ENCODE assay signal across 11 mouse cellular contexts in the genomic region with DNA sequence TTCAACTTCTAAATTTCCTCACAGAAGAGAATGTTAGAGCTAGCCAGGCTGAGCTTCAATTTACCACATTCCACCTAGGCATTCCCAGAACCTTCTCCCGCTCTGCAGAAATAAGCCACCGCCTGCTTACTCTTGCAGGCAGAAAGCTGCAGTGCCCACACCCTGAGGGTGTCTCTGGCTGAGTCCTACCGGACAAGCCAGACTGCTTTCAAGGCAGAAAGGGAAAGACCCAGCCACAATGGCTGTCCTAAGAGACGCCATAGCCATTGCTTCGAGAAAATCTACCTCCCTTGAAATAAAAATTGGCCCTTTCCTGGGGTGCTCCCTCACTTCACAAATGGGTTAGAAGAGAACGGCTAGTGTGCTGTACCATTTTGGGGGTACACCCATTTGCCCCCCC.
DNase-seq lines count a peak whose midpoint lies in the region; ATAC-seq and TF ChIP-seq lines count a peak whose summit lies in the region.
"Had no signal": no experiment of that assay in that cellular context is flagged by ENCODE, and none has a peak within 500 bp of the region (broad histone marks: within the 10 kb centered on the region; RNA-seq: fewer than 3 reads in every experiment).

No protein-coding gene starts in this region.

- H3K27me3 ChIP-seq in cerebellum, adult 2 months (ENCODE audit: control insufficient read depth, insufficient read depth, low read length), result no peaks in the 10 kb centered on the region; the same call in 1 of the 2 replicates
- peaks cover 98% of the 10 kb centered on the region for H3K27me3 ChIP-seq in forebrain, embryonic 10.5 days (ENCODE audit: poor library complexity, severe bottlenecking)
- no peaks in the 10 kb centered on the region for H3K27me3 ChIP-seq in hindbrain, embryonic 15.5 days
- H3K27me3 ChIP-seq in neural tube, embryonic 14.5 days (ENCODE audit: control insufficient read depth, insufficient read depth, low read length), result no peaks in the 10 kb centered on the region

- no peak for ATAC-seq in cerebellum, adult (ENCODE audit: insufficient number of reproducible peaks, low FRiP score, low TSS enrichment)
- no peak for ATAC-seq in hindbrain, embryonic 15.5 days (ENCODE audit: low FRiP score, low read depth)
- no peak for ATAC-seq in neural tube, embryonic 14.5 days (ENCODE audit: low read depth)
- ATAC-seq in erythroblast, adult 5-6 weeks (replicated peaks; ENCODE audit: low FRiP score, poor library complexity, severe bottlenecking), result no peak

- no peaks in the 10 kb centered on the region for H3K36me3 ChIP-seq in forebrain, embryonic 10.5 days (replicated peaks)
- no peaks in the 10 kb centered on the region; the same call in 1 of the 2 replicates for H3K36me3 ChIP-seq in hindbrain, embryonic 15.5 days
- H3K36me3 ChIP-seq in neural tube, embryonic 14.5 days (ENCODE audit: control insufficient read depth, insufficient read depth, low read length), result peaks cover 19% of the 10 kb centered on the region
- H3K36me3 ChIP-seq: kidney, embryonic 15.5 days had no signal

- H3K9me3 ChIP-seq in forebrain, embryonic 10.5 days, result no peaks in the 10 kb centered on the region
- no peaks in the 10 kb centered on the region for H3K9me3 ChIP-seq in hindbrain, embryonic 15.5 days
- no peaks in the 10 kb centered on the region for H3K9me3 ChIP-seq in neural tube, embryonic 14.5 days (ENCODE audit: control insufficient read depth, low read length)
- H3K9me3 ChIP-seq: kidney, embryonic 15.5 days had no signal

- 8% methylated on average over 6 of the region's 6 CpGs for WGBS in cerebellum, adult 2 months
- 48% methylated on average over 6 of the region's 6 CpGs for WGBS in forebrain, embryonic 10.5 days
- WGBS in hindbrain, embryonic 15.5 days, result 30% methylated on average over 6 of the region's 6 CpGs
- WGBS in neural tube, embryonic 14.5 days, result 33% methylated on average over 6 of the region's 6 CpGs

- peak overlapping the region; percentile 73 for H3K27ac ChIP-seq in cerebellum, adult 2 months (ENCODE audit: insufficient read depth, low read length)
- no peak overlapping the region for H3K27ac ChIP-seq in forebrain, embryonic 10.5 days
- H3K27ac ChIP-seq in hindbrain, embryonic 15.5 days (replicated peaks), result peak overlapping the region; percentile 100
- H3K27ac ChIP-seq in neural tube, embryonic 14.5 days (ENCODE audit: low read depth, low read length), result peak overlapping the region; percentile 100
- H3K27ac ChIP-seq: kidney, embryonic 15.5 days; macrophage had no signal

- H3K4me3 ChIP-seq in cerebellum, adult 2 months (replicated peaks; ENCODE audit: insufficient read depth, low read depth, low read length), result peak overlapping the region; percentile 100
- peak overlapping the region; percentile 62; the same call in 1 of the 2 replicates for H3K4me3 ChIP-seq in forebrain, embryonic 10.5 days
- peak overlapping the region; percentile 52 for H3K4me3 ChIP-seq in hindbrain, embryonic 15.5 days
- peak overlapping the region; percentile 55 for H3K4me3 ChIP-seq in neural tube, embryonic 14.5 days (ENCODE audit: low read depth, low read length)
- H3K4me3 ChIP-seq: kidney, embryonic 15.5 days had no signal

- peak overlapping the region; percentile 98 for H3K9ac ChIP-seq in hindbrain, embryonic 15.5 days
- H3K9ac ChIP-seq in neural tube, embryonic 14.5 days (replicated peaks; ENCODE audit: low read depth, low read length), result peak overlapping the region; percentile 99
- H3K9ac ChIP-seq: kidney, embryonic 15.5 days had no signal

- TF ChIP-seq CTCF in cerebellum, adult 2 months (IDR thresholded peaks at IDR 0.05; ENCODE audit: borderline replicate concordance, insufficient read depth, low read depth, low read length), result no peak

- DNase-seq in cerebellum, adult 2 months, result peak; percentile 62 to 69
- DNase-seq in forebrain, embryonic 10.5 days (ENCODE audit: extremely low spot score, low spot score), result no peak
- no peak for DNase-seq in left cerebral cortex, adult 18-20 months (ENCODE audit: low spot score in 2 of 2)
- DNase-seq in left cerebral cortex, adult 8-10 months (ENCODE audit: low spot score in 2 of 2), result no peak
- DNase-seq: gastrocnemius, postnatal 14 days had no signal

- no peak; the same call in 1 of the 2 replicates for TF ChIP-seq POLR2A in cerebellum, adult 2 months (IDR thresholded peaks at IDR 0.05; ENCODE audit: borderline replicate concordance, insufficient read depth, low read length)

- peak overlapping the region; percentile 96 for H3K4me2 ChIP-seq in hindbrain, embryonic 15.5 days
- H3K4me2 ChIP-seq in neural tube, embryonic 14.5 days (ENCODE audit: low read depth, low read length), result peak overlapping the region; percentile 100
- H3K4me2 ChIP-seq: kidney, embryonic 15.5 days had no signal

- peaks cover 21% of the 10 kb centered on the region for H3K4me1 ChIP-seq in cerebellum, adult 2 months (ENCODE audit: control insufficient read depth, insufficient read depth, low read length)
- peaks cover 85% of the 10 kb centered on the region for H3K4me1 ChIP-seq in forebrain, embryonic 10.5 days
- H3K4me1 ChIP-seq in hindbrain, embryonic 15.5 days (replicated peaks), result peaks cover 39% of the 10 kb centered on the region
- peaks cover 14% of the 10 kb centered on the region; the same call in 1 of the 2 replicates for H3K4me1 ChIP-seq in neural tube, embryonic 14.5 days (ENCODE audit: control insufficient read depth, insufficient read depth, low read length)

Comparison
In these comparisons a context has a peak if more than half of its experiments do, and no peak if none do; other contexts are left out.
1. DNase-seq: peak in cerebellum, adult 2 months (2 of 2); none in forebrain, embryonic 10.5 days (single experiment), left cerebral cortex, adult 18-20 months (0 of 2) and left cerebral cortex, adult 8-10 months (0 of 2).
2. Peak in every context shown above with its lines, with median percentiles within 50 percentile points of each other: H3K4me3 ChIP-seq.